Mouse (Mus musculus): ENCODE results near the gene Ahdc1. TPM values are rescaled to one million over a fixed set of nuclear protein-coding genes. Genes with fewer than 3 reads are reported as not detected.

Gene Ahdc1
- 13.2 and 13.9 TPM in 2 replicates for polyA plus RNA-seq (2015; fragmentation: Nextera tagmentation; extraction: Ambion mirVana)

DNA sequence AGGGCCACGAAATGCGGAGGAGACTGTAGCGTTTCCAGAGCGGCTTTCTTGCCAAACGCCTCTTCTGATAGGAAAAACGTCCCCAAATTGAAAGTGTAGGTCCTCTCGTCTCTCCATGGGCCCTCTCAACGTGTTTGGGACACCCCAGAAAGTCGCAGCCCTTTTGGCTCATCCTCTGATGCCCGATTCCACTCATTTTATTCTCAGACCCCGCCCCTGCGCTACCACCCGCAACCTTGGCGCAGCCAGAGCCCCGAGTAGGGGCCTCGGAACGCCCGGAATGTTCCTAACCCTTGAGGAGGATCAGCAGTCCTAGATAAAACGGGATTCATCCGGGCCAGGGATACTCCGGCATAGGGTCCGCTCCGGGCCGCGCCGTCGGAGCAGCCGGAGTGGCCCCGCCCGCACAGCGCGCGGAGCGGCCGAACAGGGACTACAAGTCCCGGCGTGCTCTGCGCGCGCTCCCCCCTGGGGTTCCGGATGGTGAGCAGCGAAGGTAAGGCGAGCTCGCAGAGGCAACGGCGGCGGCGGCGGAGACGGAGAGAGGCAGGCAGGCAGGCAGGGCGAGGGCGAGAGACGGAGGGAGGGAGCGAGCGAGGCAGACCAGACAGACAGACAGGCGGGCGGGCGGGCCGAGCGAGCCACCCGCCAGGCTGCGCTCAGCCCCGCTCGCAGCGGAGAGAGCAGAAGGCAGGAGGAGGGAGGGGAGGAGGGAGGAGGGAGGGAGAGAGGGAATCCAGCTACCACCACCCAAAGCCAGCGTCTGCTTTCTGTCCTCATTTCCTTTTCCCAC is at the start of gene Ahdc1:
Gene Ahdc1 (plus strand): TSS at position 233 of the 793 bp plus-strand sequence.
- H3K4me3 ChIP-seq (replicated peaks) = peak within 1 kb of the TSS; percentile 92
- WGBS = under 1% methylated on average over 66 of the region's 66 CpGs
- no peaks in the 10 kb centered on the region for H3K9me3 ChIP-seq (replicated peaks)
- peak; percentile 86 for ATAC-seq (ENCODE audit: insufficient number of reproducible peaks, low FRiP score, low TSS enrichment, low read depth)
- H3K4me1 ChIP-seq = peaks cover 50% of the 10 kb centered on the region
- peak within 1 kb of the TSS; percentile 99 for H3K27ac ChIP-seq (replicated peaks)
- peak within 1 kb of the TSS; percentile 79 for H3K4me2 ChIP-seq (replicated peaks)
- H3K9ac ChIP-seq = peak within 1 kb of the TSS; percentile 99
- H3K27me3 ChIP-seq = peaks cover 13% of the 10 kb centered on the region
- H3K36me3 ChIP-seq = no peaks in the 10 kb centered on the region

DNA sequence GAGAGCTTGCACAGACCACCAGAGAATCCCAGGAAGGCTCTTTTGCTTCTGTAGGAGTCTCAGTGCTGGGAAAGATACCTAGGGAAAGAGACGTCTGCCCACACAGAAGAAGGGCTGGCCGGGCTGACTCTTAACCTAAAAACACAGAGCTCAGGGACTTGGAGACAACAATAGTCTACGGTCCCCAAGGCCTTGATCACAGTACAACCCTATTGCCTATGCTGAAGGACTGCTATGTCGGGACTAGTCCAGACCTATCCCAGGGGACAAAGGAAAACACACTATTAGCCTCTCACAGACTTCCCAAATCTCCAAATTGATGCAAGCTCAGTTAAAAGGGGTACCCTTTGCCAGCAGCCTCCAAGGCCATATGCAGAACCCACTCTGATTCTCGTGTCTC is 49.2 kb upstream of the Ahdc1 start:
- ATAC-seq (ENCODE audit: insufficient number of reproducible peaks, low FRiP score, low TSS enrichment, low read depth) = no peak
- H3K36me3 ChIP-seq = no peaks in the 10 kb centered on the region
- no peak overlapping the region for H3K4me3 ChIP-seq (replicated peaks)
- no peak overlapping the region for H3K4me2 ChIP-seq (replicated peaks)
- 63% methylated on average over 5 of the region's 5 CpGs for WGBS
- H3K9me3 ChIP-seq (replicated peaks) = no peaks in the 10 kb centered on the region
- no peaks in the 10 kb centered on the region for H3K27me3 ChIP-seq
- no peak overlapping the region for H3K9ac ChIP-seq
- H3K27ac ChIP-seq (replicated peaks) = no peak overlapping the region
- peaks cover 20% of the 10 kb centered on the region for H3K4me1 ChIP-seq

DNA sequence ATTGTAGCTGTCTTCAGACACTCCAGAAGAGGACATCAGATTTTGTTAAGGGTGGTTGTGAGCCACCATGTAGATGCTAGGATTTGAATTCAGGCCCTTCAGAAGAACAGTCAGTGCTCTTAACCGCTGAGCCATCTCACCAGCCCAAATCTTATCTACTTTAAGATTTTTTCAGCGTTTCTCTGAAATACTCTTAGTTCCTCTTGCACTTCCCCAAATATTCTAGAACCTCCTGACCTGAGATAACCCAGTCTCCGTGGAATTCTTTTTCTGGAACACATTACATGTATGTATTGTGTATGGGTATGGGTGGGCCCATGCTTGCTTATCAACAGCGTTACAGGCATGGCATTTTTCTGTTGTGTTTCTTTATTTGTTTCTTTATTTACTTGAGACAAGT is 48.4 kb upstream of the Ahdc1 start:
- Histone ChIP-seq H3K9me3 (replicated peaks) (no peaks in the 10 kb centered on the region), H3K27me3 (no peaks in the 10 kb centered on the region), H3K36me3 (no peaks in the 10 kb centered on the region), H3K4me1 (peaks cover 20% of the 10 kb centered on the region), H3K27ac (replicated peaks) (no peak overlapping the region), H3K9ac (no peak overlapping the region), H3K4me2 (replicated peaks) (no peak overlapping the region), H3K4me3 (replicated peaks) (no peak overlapping the region)
- 94% methylated on average over 4 of the region's 4 CpGs for WGBS
- no peak for ATAC-seq (ENCODE audit: insufficient number of reproducible peaks, low FRiP score, low TSS enrichment, low read depth)

DNA sequence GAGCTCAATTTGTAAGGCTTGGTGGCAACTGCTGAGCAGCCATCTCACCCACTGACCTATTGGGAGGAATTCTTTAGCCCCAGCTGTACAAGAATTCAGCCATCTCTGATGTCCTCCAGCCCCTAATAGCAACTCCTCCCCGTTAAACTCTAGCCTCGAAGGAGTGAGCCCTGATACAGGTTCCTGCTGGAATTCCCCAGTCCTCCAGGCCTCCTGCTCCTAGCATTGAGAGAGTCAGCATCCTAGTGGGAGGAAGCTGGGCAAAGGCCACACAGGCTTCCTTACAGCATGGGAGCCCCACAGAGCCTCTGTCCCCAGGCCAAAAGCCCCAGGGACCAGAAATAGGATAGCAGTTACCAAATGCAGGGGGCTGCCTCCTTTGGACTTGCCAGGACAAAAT is 47.6 kb upstream of the Ahdc1 start:
- no peak overlapping the region for H3K9ac ChIP-seq
- 17% methylated on average over 2 of the region's 2 CpGs for WGBS
- H3K4me1 ChIP-seq = peaks cover 19% of the 10 kb centered on the region
- H3K4me2 ChIP-seq (replicated peaks) = no peak overlapping the region
- no peak for ATAC-seq (ENCODE audit: insufficient number of reproducible peaks, low FRiP score, low TSS enrichment, low read depth)
- no peaks in the 10 kb centered on the region for H3K9me3 ChIP-seq (replicated peaks)
- no peaks in the 10 kb centered on the region for H3K36me3 ChIP-seq
- no peak overlapping the region for H3K4me3 ChIP-seq (replicated peaks)
- no peak overlapping the region for H3K27ac ChIP-seq (replicated peaks)
- H3K27me3 ChIP-seq = no peaks in the 10 kb centered on the region

DNA sequence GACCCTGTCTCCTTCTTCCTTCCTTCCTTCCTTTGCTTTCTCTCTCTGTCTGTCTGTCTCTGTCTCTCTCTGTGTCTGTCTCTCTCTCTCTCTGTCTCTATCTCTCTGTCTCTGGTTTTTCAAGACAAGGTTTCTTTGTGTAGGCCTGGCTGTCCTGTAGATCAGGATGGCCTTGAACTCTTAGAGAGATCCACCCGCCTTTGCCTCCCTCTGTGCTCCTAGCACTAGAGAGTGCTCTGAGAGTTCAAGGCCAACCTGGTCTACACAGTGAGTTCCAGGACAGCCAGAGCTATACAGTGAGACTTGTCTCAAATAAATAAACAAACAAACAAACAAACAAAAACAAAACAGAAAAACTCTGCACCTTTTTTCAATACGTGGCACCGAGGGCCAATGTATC is 47.0 kb upstream of the Ahdc1 start:
- WGBS = 44% methylated on average over 3 of the region's 3 CpGs
- H3K36me3 ChIP-seq = no peaks in the 10 kb centered on the region
- H3K9ac ChIP-seq = no peak overlapping the region
- no peak overlapping the region for H3K4me3 ChIP-seq (replicated peaks)
- peaks cover 13% of the 10 kb centered on the region for H3K4me1 ChIP-seq
- ATAC-seq (ENCODE audit: insufficient number of reproducible peaks, low FRiP score, low TSS enrichment, low read depth) = no peak
- no peak overlapping the region for H3K27ac ChIP-seq (replicated peaks)
- no peaks in the 10 kb centered on the region for H3K27me3 ChIP-seq
- no peaks in the 10 kb centered on the region for H3K9me3 ChIP-seq (replicated peaks)
- H3K4me2 ChIP-seq (replicated peaks) = no peak overlapping the region

DNA sequence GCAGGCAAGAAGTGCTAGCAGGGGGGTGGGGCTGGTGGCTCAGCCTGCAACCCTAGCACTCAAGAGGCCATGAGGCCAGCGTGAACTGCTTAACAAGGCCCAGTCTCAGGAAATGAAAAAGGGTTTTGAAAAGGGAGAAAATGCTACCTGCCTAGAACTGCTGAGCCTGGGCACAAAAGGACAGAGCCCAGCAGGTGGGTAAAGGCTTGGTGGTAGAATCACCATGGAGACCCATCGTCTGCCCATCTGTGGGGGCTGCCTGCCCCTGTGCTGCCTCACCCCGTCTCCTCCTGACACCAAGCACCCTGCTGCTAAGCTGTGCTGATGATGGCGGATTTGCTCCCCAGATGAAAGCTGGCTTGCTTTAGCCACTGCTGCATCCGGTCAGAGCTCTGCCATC is 46.6 kb upstream of the Ahdc1 start:
- H3K4me1 ChIP-seq = peaks cover 9% of the 10 kb centered on the region
- no peaks in the 10 kb centered on the region for H3K27me3 ChIP-seq
- H3K9me3 ChIP-seq (replicated peaks) = no peaks in the 10 kb centered on the region
- ATAC-seq (ENCODE audit: insufficient number of reproducible peaks, low FRiP score, low TSS enrichment, low read depth) = no peak
- 40% methylated on average over 5 of the region's 5 CpGs for WGBS
- no peak overlapping the region for H3K4me3 ChIP-seq (replicated peaks)
- no peak overlapping the region for H3K9ac ChIP-seq
- no peak overlapping the region for H3K4me2 ChIP-seq (replicated peaks)
- no peak overlapping the region for H3K27ac ChIP-seq (replicated peaks)
- no peaks in the 10 kb centered on the region for H3K36me3 ChIP-seq

DNA sequence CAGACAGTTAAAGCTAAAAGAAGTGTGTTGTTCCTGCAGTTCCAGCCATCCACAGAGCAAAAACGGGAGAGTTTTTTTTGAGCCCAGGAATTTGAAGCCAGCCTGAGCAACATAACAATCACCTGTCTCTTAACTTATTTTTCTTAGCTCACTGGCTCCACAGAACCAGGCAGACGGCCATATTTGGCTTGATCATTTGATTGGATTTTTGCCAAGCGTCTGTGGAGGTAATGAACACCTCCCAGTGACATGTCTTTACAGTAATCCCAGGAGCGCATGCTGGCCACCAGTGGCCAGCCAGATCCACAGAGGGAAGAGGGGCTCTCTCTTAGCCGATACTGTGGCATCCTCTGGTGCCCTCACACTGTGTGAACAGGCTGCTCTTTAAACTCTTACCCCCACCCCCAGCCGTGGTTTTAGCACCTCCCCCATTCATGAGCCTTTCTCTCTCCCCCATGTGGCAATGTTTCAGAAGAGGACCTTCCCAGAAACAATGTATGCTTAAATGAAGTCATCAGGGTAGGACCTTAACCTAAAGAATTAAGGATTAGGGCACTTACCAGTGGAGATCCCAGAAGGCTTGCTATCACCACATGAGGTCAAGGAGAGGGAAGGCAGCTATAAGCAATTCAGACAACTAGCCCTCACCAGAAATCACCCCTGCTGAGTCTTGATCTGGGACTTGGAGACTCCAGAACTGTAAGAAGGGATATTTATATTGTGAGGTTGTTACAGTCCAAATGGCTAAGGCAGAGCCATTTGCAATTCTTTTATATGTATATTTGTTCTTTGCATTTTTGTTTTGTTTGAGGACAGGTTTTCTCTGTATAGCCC is 42.7 kb upstream of the Ahdc1 start:
- no peak overlapping the region for H3K27ac ChIP-seq (replicated peaks)
- WGBS = 37% methylated on average over 6 of the region's 6 CpGs
- H3K4me2 ChIP-seq (replicated peaks) = no peak overlapping the region
- H3K9me3 ChIP-seq (replicated peaks) = no peaks in the 10 kb centered on the region
- H3K36me3 ChIP-seq = no peaks in the 10 kb centered on the region
- H3K27me3 ChIP-seq = peaks cover 8% of the 10 kb centered on the region
- no peak for ATAC-seq (ENCODE audit: insufficient number of reproducible peaks, low FRiP score, low TSS enrichment, low read depth)
- peaks cover under 1% of the 10 kb centered on the region; the same call in 1 of the 2 replicates for H3K4me1 ChIP-seq
- no peak overlapping the region for H3K9ac ChIP-seq
- H3K4me3 ChIP-seq (replicated peaks) = no peak overlapping the region

DNA sequence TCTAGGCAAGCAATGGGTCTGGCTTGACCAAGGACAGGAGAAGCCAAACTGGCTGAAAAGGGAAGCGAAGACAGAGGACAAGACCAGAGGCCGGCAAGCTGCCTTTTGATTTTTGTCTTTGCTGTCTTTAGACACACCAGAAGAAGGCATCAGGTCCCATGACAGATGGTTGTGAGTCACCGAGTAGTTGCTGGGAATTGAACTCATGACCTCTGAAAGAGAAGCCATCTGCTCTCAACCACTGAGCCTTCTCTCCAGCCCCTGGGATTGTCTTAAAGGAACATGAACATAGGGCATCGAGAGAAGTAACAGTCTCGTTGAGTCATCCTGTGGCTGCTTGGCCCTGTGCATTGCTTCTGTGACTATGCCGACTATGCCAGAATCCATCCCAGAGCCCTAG is 39.5 kb upstream of the Ahdc1 start:
- H3K27me3 ChIP-seq = peaks cover 35% of the 10 kb centered on the region

DNA sequence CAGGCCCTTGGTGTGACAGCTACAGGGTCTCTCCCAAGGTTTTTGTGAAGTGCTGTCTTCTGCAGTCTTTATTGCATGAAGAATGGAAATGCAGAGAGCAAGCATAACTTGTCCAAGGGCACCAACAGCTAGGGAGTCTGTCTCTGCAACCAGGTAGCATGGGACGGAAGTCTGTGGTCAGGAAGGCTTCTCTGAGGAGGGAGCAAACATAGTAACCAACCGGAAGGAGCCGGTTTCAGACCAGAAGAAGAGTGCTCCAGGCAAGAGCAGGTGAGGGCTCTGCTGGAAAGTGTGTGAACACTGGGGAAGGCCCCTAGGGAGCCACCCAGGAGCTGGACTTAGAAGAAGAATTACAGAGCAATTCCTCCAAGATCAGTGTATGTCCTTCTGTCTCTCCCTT is 39.0 kb upstream of the Ahdc1 start:
- ATAC-seq (ENCODE audit: insufficient number of reproducible peaks, low FRiP score, low TSS enrichment, low read depth) = no peak
- H3K4me3 ChIP-seq (replicated peaks) = no peak overlapping the region
- no peaks in the 10 kb centered on the region for H3K9me3 ChIP-seq (replicated peaks)
- peaks cover 20% of the 10 kb centered on the region for H3K4me1 ChIP-seq
- peaks cover 35% of the 10 kb centered on the region for H3K27me3 ChIP-seq
- no peak overlapping the region for H3K27ac ChIP-seq (replicated peaks)
- no peak overlapping the region for H3K9ac ChIP-seq
- no peaks in the 10 kb centered on the region for H3K36me3 ChIP-seq
- no peak overlapping the region for H3K4me2 ChIP-seq (replicated peaks)
- 52% methylated on average over 3 of the region's 3 CpGs for WGBS

More for the DNA sequence above, 39.5 kb upstream of the Ahdc1 start:
- Histone ChIP-seq H3K9me3 (replicated peaks) (no peaks in the 10 kb centered on the region), H3K27ac (replicated peaks) (no peak overlapping the region), H3K4me1 (peaks cover 20% of the 10 kb centered on the region), H3K4me2 (replicated peaks) (no peak overlapping the region), H3K9ac (no peak overlapping the region), H3K36me3 (no peaks in the 10 kb centered on the region), H3K4me3 (replicated peaks) (no peak overlapping the region)
- WGBS = 65% methylated on average over 6 of the region's 6 CpGs
- no peak for ATAC-seq (ENCODE audit: insufficient number of reproducible peaks, low FRiP score, low TSS enrichment, low read depth)

DNA sequence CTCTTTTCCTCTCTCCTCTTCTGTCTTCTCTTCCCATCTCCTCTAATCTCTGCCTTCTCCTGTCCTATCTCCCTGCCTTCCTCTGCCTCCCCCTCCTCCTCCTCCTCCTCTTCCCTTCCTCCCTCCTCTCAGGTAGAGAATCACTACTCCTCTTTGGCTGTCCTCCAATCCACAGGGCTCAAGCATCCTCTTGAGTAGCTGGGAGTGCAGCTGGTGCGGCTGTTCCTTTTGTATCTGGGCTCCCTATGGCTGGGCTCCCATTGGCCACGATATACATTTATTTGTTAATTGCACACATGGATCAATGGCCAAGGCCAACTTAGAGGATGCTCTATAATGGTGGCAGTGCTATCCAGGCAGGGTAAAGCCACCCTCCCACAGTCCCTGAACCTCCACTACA is 38.5 kb upstream of the Ahdc1 start:
- no peaks in the 10 kb centered on the region for H3K36me3 ChIP-seq
- peaks cover 35% of the 10 kb centered on the region for H3K27me3 ChIP-seq
- no peak overlapping the region for H3K4me2 ChIP-seq (replicated peaks)
- 33% methylated on average over 2 of the region's 2 CpGs for WGBS
- no peak overlapping the region for H3K4me3 ChIP-seq (replicated peaks)
- no peaks in the 10 kb centered on the region for H3K9me3 ChIP-seq (replicated peaks)
- no peak for ATAC-seq (ENCODE audit: insufficient number of reproducible peaks, low FRiP score, low TSS enrichment, low read depth)
- peaks cover 20% of the 10 kb centered on the region for H3K4me1 ChIP-seq
- no peak overlapping the region for H3K9ac ChIP-seq
- no peak overlapping the region for H3K27ac ChIP-seq (replicated peaks)

DNA sequence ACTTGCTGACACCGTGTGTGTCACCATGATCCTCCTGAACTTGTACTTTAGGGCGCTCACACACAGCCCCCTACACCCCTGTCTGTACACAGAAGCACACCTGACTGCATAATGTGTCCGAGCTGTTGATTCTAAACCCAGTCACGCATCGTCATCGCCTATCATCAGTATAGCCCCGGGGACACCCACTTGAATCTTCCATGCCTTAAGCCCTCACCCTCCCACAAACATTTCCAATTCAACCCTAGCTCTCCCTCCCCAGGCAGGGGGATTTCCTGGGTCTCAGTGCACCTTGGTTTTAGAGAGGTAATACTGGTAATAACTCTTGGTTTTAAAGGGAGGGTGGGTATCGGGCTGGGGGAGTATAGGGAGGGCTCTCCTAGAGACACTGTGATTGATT is 37.9 kb upstream of the Ahdc1 start:
- H3K4me3 ChIP-seq (replicated peaks) = no peak overlapping the region
- no peak overlapping the region for H3K9ac ChIP-seq
- no peak overlapping the region for H3K4me2 ChIP-seq (replicated peaks)
- no peak for ATAC-seq (ENCODE audit: insufficient number of reproducible peaks, low FRiP score, low TSS enrichment, low read depth)
- no peaks in the 10 kb centered on the region for H3K9me3 ChIP-seq (replicated peaks)
- H3K4me1 ChIP-seq = peaks cover 20% of the 10 kb centered on the region
- peaks cover 35% of the 10 kb centered on the region for H3K27me3 ChIP-seq
- WGBS = 39% methylated on average over 8 of the region's 8 CpGs
- H3K27ac ChIP-seq (replicated peaks) = no peak overlapping the region
- H3K36me3 ChIP-seq = no peaks in the 10 kb centered on the region
